Mouse (Mus musculus): ENCODE measurements at regions not wholly inside any gene's neighbourhood (a gene's known extent, or its start where the extent isn't known, plus 50 kb on each side); places are given as distances from the start of the nearest gene placed in this dataset.

GRCm38 (mm10) chr3:147284357-147284756 lies 432.2 kb downstream of the Ttll7 start:
- TF ChIP-seq CTCF (conservative IDR thresholded peaks at IDR 0.05; ENCODE audit: low read length) (no peak), NANOG (IDR thresholded peaks at IDR 0.05; ENCODE audit: borderline replicate concordance, low read length) (no peak)
